Mouse (Mus musculus): ENCODE data around the gene Dbil5. TPM values are rescaled to one million over a fixed set of nuclear protein-coding genes. Genes with fewer than 3 reads are reported as not detected.
A peak's percentile ranks its signal among the peaks of the same experiment; 100 is the strongest.

The Dbil5 gene
- total RNA-seq, 1 experiment = 1.4 TPM

GRCm38 (mm10) chr11:76179495-76180145 lies 37.8 kb upstream of the Dbil5 start, which contains the start of the genes Vps53 and Fam57a:
Gene Vps53, minus strand, starts transcription at chr11:76179647.
Gene Fam57a, plus strand, starts transcription at chr11:76179671.
- Histone ChIP-seq H3K36me3 (ENCODE audit: control insufficient read depth, insufficient read depth, low read length, poor library complexity, severe bottlenecking) (no peaks in the 10 kb centered on the region; the same call in 1 of the 2 replicates), H3K9me3 (ENCODE audit: control insufficient read depth, insufficient read depth, low read depth, low read length) (no peaks in the 10 kb centered on the region), H3K4me3 (ENCODE audit: insufficient read depth in 1 of 2, low read depth in 1 of 2, low read length in 2 of 2, poor library complexity in 1 of 2, severe bottlenecking in 1 of 2) (peak within 1 kb of the TSS; percentile 83 to 97), H3K27ac (ENCODE audit: insufficient read depth, low read depth, low read length, poor library complexity, severe bottlenecking) (no peak within 1 kb of the TSS), H3K9ac (ENCODE audit: insufficient read depth, low read depth, low read length, poor library complexity, severe bottlenecking) (peak within 1 kb of the TSS; percentile 76), H3K4me1 (ENCODE audit: control insufficient read depth in 2 of 2, insufficient read depth in 2 of 2, low read length in 2 of 2, poor library complexity in 1 of 2) (0 out of 4 replicates have a peak, but pooled peaks cover 0 to 2% of the 10 kb centered on the region in 2 experiments)
- TF ChIP-seq HCFC1 (IDR thresholded peaks at IDR 0.05; ENCODE audit: borderline replicate concordance, insufficient read depth, low read length) = 0 out of 2 replicates have a peak, but pooled peaks have one; percentile 32
- no peak for TF ChIP-seq CHD2 (IDR thresholded peaks at IDR 0.05; ENCODE audit: low read depth, low read length)
- DNase-seq (ENCODE audit: low read depth, low spot score) = peak; percentile 48
- in situ Hi-C loops (cut with MboI; ENCODE audit: low sequenced_read_pairs in 2 of 2, unreplicated experiment in 2 of 2) = loop anchor here in 1 of 2 experiments (10.0 kb wide), 1 partner anchor 95 kb away; no protein-coding TSS in a partner anchor

- in situ Hi-C loops (cut with MboI; ENCODE audit: low sequenced_read_pairs in 2 of 2, unreplicated experiment in 2 of 2) = no loop called here
- H3K4me3 ChIP-seq (ENCODE audit: insufficient read depth in 1 of 2, low read depth in 1 of 2, low read length in 2 of 2, poor library complexity in 1 of 2, severe bottlenecking in 1 of 2) = peak overlapping the region; percentile 83 to 97
- H3K27ac ChIP-seq (ENCODE audit: insufficient read depth, low read depth, low read length, poor library complexity, severe bottlenecking) = no peak overlapping the region
- peak overlapping the region; percentile 76; the same call in 1 of the 2 replicates for H3K9ac ChIP-seq (ENCODE audit: insufficient read depth, low read depth, low read length, poor library complexity, severe bottlenecking)
- TF ChIP-seq ZNF384 (IDR thresholded peaks at IDR 0.05; ENCODE audit: low read depth, low read length) = no peak
- TF ChIP-seq HCFC1 (IDR thresholded peaks at IDR 0.05; ENCODE audit: borderline replicate concordance, insufficient read depth, low read length) = no peak
- TF ChIP-seq MAFK (IDR thresholded peaks at IDR 0.05; ENCODE audit: insufficient read depth, low read depth, low read length) = no peak
- TF ChIP-seq CHD2 (IDR thresholded peaks at IDR 0.05; ENCODE audit: low read depth, low read length) = no peak
- TF ChIP-seq ZC3H11A (IDR thresholded peaks at IDR 0.05; ENCODE audit: borderline replicate concordance, low read depth, low read length) = no peak
- H3K36me3 ChIP-seq (ENCODE audit: control insufficient read depth, insufficient read depth, low read length, poor library complexity, severe bottlenecking) = no peaks in the 10 kb centered on the region; the same call in 1 of the 2 replicates
- 0 out of 4 replicates have a peak, but pooled peaks cover 0 to 2% of the 10 kb centered on the region in 2 experiments for H3K4me1 ChIP-seq (ENCODE audit: control insufficient read depth in 2 of 2, insufficient read depth in 2 of 2, low read length in 2 of 2, poor library complexity in 1 of 2)
- H3K9me3 ChIP-seq (ENCODE audit: control insufficient read depth, insufficient read depth, low read depth, low read length) = no peaks in the 10 kb centered on the region
- no peak for DNase-seq (ENCODE audit: low read depth, low spot score)
Measured at GRCm38 (mm10) chr11:76180146-76180540, 37.3 kb upstream of the Dbil5 start.

DNA sequence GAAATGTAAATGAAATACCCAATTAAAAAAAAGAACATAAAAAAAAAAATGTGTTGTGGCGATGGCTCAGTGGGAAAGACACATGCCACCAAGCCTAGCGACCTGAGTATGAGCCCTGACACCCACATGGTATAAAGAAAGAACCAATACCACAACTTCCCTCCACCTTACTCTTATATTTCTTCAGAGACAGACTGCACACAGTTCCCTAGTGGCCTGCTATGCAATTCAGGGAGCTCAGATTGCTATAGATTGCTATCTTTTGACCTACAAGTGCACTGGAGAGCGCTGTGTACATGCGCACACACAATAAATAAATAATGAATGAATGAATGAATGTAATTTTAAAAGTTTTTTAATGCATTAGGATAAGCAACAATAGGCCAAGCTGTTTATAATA lies 33.7 kb upstream of the Dbil5 start:
- Histone ChIP-seq H3K4me1 (ENCODE audit: control insufficient read depth in 2 of 2, insufficient read depth in 2 of 2, low read length in 2 of 2, poor library complexity in 1 of 2) (no peaks in the 10 kb centered on the region), H3K27ac (ENCODE audit: insufficient read depth, low read depth, low read length, poor library complexity, severe bottlenecking) (no peak overlapping the region), H3K9me3 (ENCODE audit: control insufficient read depth, insufficient read depth, low read depth, low read length) (no peaks in the 10 kb centered on the region), H3K4me3 (ENCODE audit: insufficient read depth in 1 of 2, low read depth in 1 of 2, low read length in 2 of 2, poor library complexity in 1 of 2, severe bottlenecking in 1 of 2) (no peak overlapping the region), H3K36me3 (ENCODE audit: control insufficient read depth, insufficient read depth, low read length, poor library complexity, severe bottlenecking) (no peaks in the 10 kb centered on the region), H3K9ac (ENCODE audit: insufficient read depth, low read depth, low read length, poor library complexity, severe bottlenecking) (no peak overlapping the region)
- no peak for TF ChIP-seq ZNF384 (IDR thresholded peaks at IDR 0.05; ENCODE audit: low read depth, low read length)
- no peak for DNase-seq (ENCODE audit: low read depth, low spot score)
- in situ Hi-C loops (cut with MboI; ENCODE audit: low sequenced_read_pairs in 2 of 2, unreplicated experiment in 2 of 2) = no loop called here

- H3K9ac ChIP-seq (ENCODE audit: insufficient read depth, low read depth, low read length, poor library complexity, severe bottlenecking) = no peak overlapping the region
- no peak overlapping the region for H3K27ac ChIP-seq (ENCODE audit: insufficient read depth, low read depth, low read length, poor library complexity, severe bottlenecking)
- H3K36me3 ChIP-seq (ENCODE audit: control insufficient read depth, insufficient read depth, low read length, poor library complexity, severe bottlenecking) = no peaks in the 10 kb centered on the region
- no peaks in the 10 kb centered on the region for H3K4me1 ChIP-seq (ENCODE audit: control insufficient read depth in 2 of 2, insufficient read depth in 2 of 2, low read length in 2 of 2, poor library complexity in 1 of 2)
- H3K9me3 ChIP-seq (ENCODE audit: control insufficient read depth, insufficient read depth, low read depth, low read length) = no peaks in the 10 kb centered on the region
- TF ChIP-seq HCFC1 (IDR thresholded peaks at IDR 0.05; ENCODE audit: borderline replicate concordance, insufficient read depth, low read length) (no peak), CHD2 (IDR thresholded peaks at IDR 0.05; ENCODE audit: low read depth, low read length) (no peak), ZC3H11A (IDR thresholded peaks at IDR 0.05; ENCODE audit: borderline replicate concordance, low read depth, low read length) (no peak), ZNF384 (IDR thresholded peaks at IDR 0.05; ENCODE audit: low read depth, low read length) (no peak), MAFK (IDR thresholded peaks at IDR 0.05; ENCODE audit: insufficient read depth, low read depth, low read length) (no peak)
- in situ Hi-C loops (cut with MboI; ENCODE audit: low sequenced_read_pairs in 2 of 2, unreplicated experiment in 2 of 2) = no loop called here
- no peak for DNase-seq (ENCODE audit: low read depth, low spot score)
- no peak overlapping the region for H3K4me3 ChIP-seq (ENCODE audit: insufficient read depth in 1 of 2, low read depth in 1 of 2, low read length in 2 of 2, poor library complexity in 1 of 2, severe bottlenecking in 1 of 2)
Measured at GRCm38 (mm10) chr11:76186908-76187307, 30.5 kb upstream of the Dbil5 start.
